Mouse (Mus musculus) MEL (cell line): ENCODE measurements around the gene Shtn1.

Source experiments
- CTCF ChIP-seq, 3 experiments: IDR thresholded peaks in 2 of 3; conservative IDR thresholded peaks in 1 of 3; 2 replicates each; pipeline ENCODE4 v1.5.1; 2011 to 2012; ENCODE audit warnings: low read length in 3 of 3, low read depth in 2 of 3, mild to moderate bottlenecking in 2 of 3, improper control_type of control experiment in 1 of 3, inconsistent platforms in 1 of 3, mixed read lengths in 1 of 3, moderate library complexity in 1 of 3; ENCODE audit not compliant: control insufficient read depth in 1 of 3, insufficient read depth in 1 of 3, poor library complexity in 1 of 3, severe bottlenecking in 1 of 3
- ELF1 ChIP-seq: IDR thresholded peaks from 2 replicates; pipeline ENCODE4 v1.6.1; 2014; ENCODE audit warnings: low read depth, mild to moderate bottlenecking, inconsistent platforms, low read length, improper control_type of control experiment, moderate library complexity
- EP300 ChIP-seq, 2 experiments: IDR thresholded peaks; 2 replicates each; pipeline ENCODE4 v1.6.1; 2011; ENCODE audit warnings: improper control_type of control experiment in 2 of 2, low read length in 2 of 2, low read depth in 1 of 2, mild to moderate bottlenecking in 1 of 2
- GATA1 ChIP-seq: IDR thresholded peaks from 2 replicates; pipeline ENCODE4 v1.6.1; 2011; ENCODE audit warnings: low read depth, low read length, improper control_type of control experiment
- MEF2A ChIP-seq: IDR thresholded peaks from 2 replicates; pipeline ENCODE4 v1.6.1; 2014; ENCODE audit warnings: low read depth, mild to moderate bottlenecking, inconsistent platforms, low read length, improper control_type of control experiment; ENCODE audit not compliant: poor library complexity, insufficient replicate concordance, severe bottlenecking; ENCODE audit errors: extremely low read depth
- MYC ChIP-seq: IDR thresholded peaks from 2 replicates; pipeline ENCODE4 v1.6.1; 2011; ENCODE audit warnings: low read depth, mild to moderate bottlenecking, low read length, improper control_type of control experiment, moderate library complexity
- POLR2A ChIP-seq, 2 experiments: IDR thresholded peaks; 2 replicates each; pipeline ENCODE4 v1.6.1; 2011 to 2012; ENCODE audit warnings: low read length in 2 of 2, mild to moderate bottlenecking in 2 of 2, control low read depth in 1 of 2, improper control_type of control experiment in 1 of 2, low read depth in 1 of 2, moderate library complexity in 1 of 2; ENCODE audit not compliant: control insufficient read depth in 1 of 2, insufficient read depth in 1 of 2, poor library complexity in 1 of 2
- SIN3A ChIP-seq: IDR thresholded peaks from 2 replicates; pipeline ENCODE4 v1.6.1; 2012; ENCODE audit warnings: low read length, improper control_type of control experiment, inconsistent platforms
- TAL1 ChIP-seq: IDR thresholded peaks from 2 replicates; pipeline ENCODE4 v1.6.1; 2012; ENCODE audit warnings: mild to moderate bottlenecking, inconsistent platforms, low read length, moderate library complexity, mixed read lengths
- USF2 ChIP-seq, 2 experiments: IDR thresholded peaks; 2 replicates each; pipeline ENCODE4 v1.6.1; 2011 to 2012; ENCODE audit warnings: improper control_type of control experiment in 2 of 2, low read length in 2 of 2, borderline replicate concordance in 1 of 2, inconsistent platforms in 1 of 2, low read depth in 1 of 2, mild to moderate bottlenecking in 1 of 2; ENCODE audit not compliant: insufficient read depth in 1 of 2
- ZC3H11A ChIP-seq: IDR thresholded peaks from 2 replicates; pipeline ENCODE4 v1.6.1; 2012; ENCODE audit warnings: low read depth, mild to moderate bottlenecking, inconsistent platforms, low read length, improper control_type of control experiment
- ZNF384 ChIP-seq: IDR thresholded peaks from 2 replicates; pipeline ENCODE4 v1.6.1; 2012; ENCODE audit warnings: low read depth, mild to moderate bottlenecking, inconsistent platforms, low read length, improper control_type of control experiment

DNA sequence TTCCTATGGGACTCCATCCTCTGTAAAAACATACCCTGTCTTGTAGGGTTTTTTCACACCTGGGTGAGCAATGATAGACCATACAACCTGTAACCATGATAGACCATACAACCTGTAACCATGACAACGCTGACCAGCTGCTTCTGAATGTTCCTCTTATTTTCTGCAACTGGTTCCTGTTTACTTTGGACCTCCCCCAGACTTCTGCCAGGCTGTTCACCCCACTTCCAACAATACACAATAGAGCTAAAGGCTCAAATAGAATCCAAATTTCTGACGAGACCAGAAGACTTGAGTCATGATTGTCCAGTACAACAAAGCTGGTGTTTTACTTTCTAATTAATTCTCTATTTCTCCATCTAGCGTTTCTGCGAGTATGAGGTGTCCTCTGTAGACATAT, 23.8 kb downstream of the Shtn1 start:
- TF ChIP-seq ZC3H11A (no peak), POLR2A (IDR thresholded peaks at IDR 0.05; ENCODE audit: control insufficient read depth in 1 of 2, insufficient read depth in 1 of 2, low read depth in 1 of 2, low read length in 2 of 2, poor library complexity in 1 of 2) (no peak), ZNF384 (no peak), CTCF (IDR thresholded peaks at IDR 0.05 in 2 of 3, conservative IDR thresholded peaks at IDR 0.05 in 1 of 3; ENCODE audit: control insufficient read depth in 1 of 3, insufficient read depth in 1 of 3, low read depth in 2 of 3, low read length in 3 of 3, poor library complexity in 1 of 3, severe bottlenecking in 1 of 3) (no peak), MYC (no peak), SIN3A (no peak), TAL1 (no peak), USF2 (IDR thresholded peaks at IDR 0.05; ENCODE audit: borderline replicate concordance in 1 of 2, insufficient read depth in 1 of 2, low read depth in 1 of 2, low read length in 2 of 2) (no peak), EP300 (IDR thresholded peaks at IDR 0.05; ENCODE audit: low read depth in 1 of 2, low read length in 2 of 2) (no peak), MEF2A (no peak), GATA1 (no peak), ELF1 (no peak)
